Mouse (Mus musculus): ENCODE measurements at regions not wholly inside any gene's neighbourhood (a gene's known extent, or its start where the extent isn't known, plus 50 kb on each side); places are given as distances from the start of the nearest gene placed in this dataset.

GRCm38 (mm10) chr13:47368041-47368823, 245.8 kb downstream of the Rnf144b start:
- Histone ChIP-seq H3K36me3 (ENCODE audit: control insufficient read depth, insufficient read depth, low read length) (no peaks in the 10 kb centered on the region), H3K4me1 (replicated peaks; ENCODE audit: control insufficient read depth, insufficient read depth, low read length) (no peaks in the 10 kb centered on the region), H3K27ac (ENCODE audit: low read depth, low read length) (no peak overlapping the region), H3K9me3 (ENCODE audit: control insufficient read depth, low read length) (no peaks in the 10 kb centered on the region), H3K4me3 (ENCODE audit: low read depth, low read length) (no peak overlapping the region), H3K4me2 (no peak overlapping the region), H3K27me3 (replicated peaks; ENCODE audit: control insufficient read depth, insufficient read depth, low read length) (no peaks in the 10 kb centered on the region), H3K9ac (ENCODE audit: low read depth, low read length) (no peak overlapping the region)
- ATAC-seq (replicated peaks; ENCODE audit: low FRiP score): no peak
- DNase-seq (ENCODE audit: low spot score): no peak
- WGBS: 66% methylated on average over 13 of the region's 13 CpGs

DNA sequence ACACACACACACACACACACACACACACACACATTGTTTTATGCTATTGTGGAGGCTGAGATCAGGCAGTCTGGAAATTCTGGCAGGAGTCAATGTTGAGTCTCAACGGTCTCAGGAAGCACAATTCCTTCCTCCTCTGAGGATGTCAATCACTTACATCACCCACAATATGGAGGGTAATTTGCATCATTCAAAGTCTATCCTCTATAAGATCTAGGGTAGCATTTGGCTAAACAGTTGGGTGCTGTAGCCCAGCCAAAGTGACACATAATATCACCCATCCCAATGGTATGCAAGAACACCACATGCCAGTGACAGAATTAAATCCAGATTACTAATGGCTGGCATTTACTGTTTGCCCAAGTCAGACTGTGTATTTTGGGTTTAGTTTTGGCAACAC, 252.1 kb downstream of the Rnf144b start:
- Histone ChIP-seq H3K27me3 (replicated peaks; ENCODE audit: control insufficient read depth, insufficient read depth, low read length) (no peaks in the 10 kb centered on the region), H3K9me3 (ENCODE audit: control insufficient read depth, low read length) (no peaks in the 10 kb centered on the region), H3K4me2 (no peak overlapping the region), H3K9ac (ENCODE audit: low read depth, low read length) (no peak overlapping the region), H3K27ac (ENCODE audit: low read depth, low read length) (no peak overlapping the region), H3K4me3 (ENCODE audit: low read depth, low read length) (no peak overlapping the region), H3K4me1 (replicated peaks; ENCODE audit: control insufficient read depth, insufficient read depth, low read length) (no peaks in the 10 kb centered on the region), H3K36me3 (ENCODE audit: control insufficient read depth, insufficient read depth, low read length) (no peaks in the 10 kb centered on the region)
- DNase-seq (ENCODE audit: low spot score) (no peak), ATAC-seq (replicated peaks; ENCODE audit: low FRiP score) (no peak)
- WGBS: 61% methylated on average over 1 of the region's 1 CpGs

GRCm38 (mm10) chr13:47391023-47391422, 268.6 kb downstream of the Rnf144b start:
- no peak overlapping the region for H3K27ac ChIP-seq (ENCODE audit: low read depth, low read length)
- DNase-seq (ENCODE audit: low spot score) (no peak), ATAC-seq (replicated peaks; ENCODE audit: low FRiP score) (no peak)
- no peaks in the 10 kb centered on the region for H3K9me3 ChIP-seq (ENCODE audit: control insufficient read depth, low read length)
- H3K9ac ChIP-seq (ENCODE audit: low read depth, low read length): no peak overlapping the region
- WGBS: 56% methylated on average over 5 of the region's 5 CpGs
- H3K36me3 ChIP-seq (ENCODE audit: control insufficient read depth, insufficient read depth, low read length): no peaks in the 10 kb centered on the region
- no peak overlapping the region for H3K4me3 ChIP-seq (ENCODE audit: low read depth, low read length)
- H3K4me1 ChIP-seq (replicated peaks; ENCODE audit: control insufficient read depth, insufficient read depth, low read length): no peaks in the 10 kb centered on the region
- H3K27me3 ChIP-seq (replicated peaks; ENCODE audit: control insufficient read depth, insufficient read depth, low read length): no peaks in the 10 kb centered on the region
- no peak overlapping the region for H3K4me2 ChIP-seq

GRCm38 (mm10) chr13:47397726-47398350, 275.4 kb downstream of the Rnf144b start:
- H3K4me1 ChIP-seq (replicated peaks; ENCODE audit: control insufficient read depth, insufficient read depth, low read length): no peaks in the 10 kb centered on the region
- H3K4me3 ChIP-seq (ENCODE audit: low read depth, low read length): no peak overlapping the region
- no peak overlapping the region for H3K9ac ChIP-seq (ENCODE audit: low read depth, low read length)
- H3K4me2 ChIP-seq: no peak overlapping the region
- no peak for DNase-seq (ENCODE audit: low spot score)
- 84% methylated on average over 8 of the region's 8 CpGs for WGBS
- H3K9me3 ChIP-seq (ENCODE audit: control insufficient read depth, low read length): no peaks in the 10 kb centered on the region
- H3K36me3 ChIP-seq (ENCODE audit: control insufficient read depth, insufficient read depth, low read length): no peaks in the 10 kb centered on the region
- no peak for ATAC-seq (replicated peaks; ENCODE audit: low FRiP score)
- no peak overlapping the region for H3K27ac ChIP-seq (ENCODE audit: low read depth, low read length)
- no peaks in the 10 kb centered on the region for H3K27me3 ChIP-seq (replicated peaks; ENCODE audit: control insufficient read depth, insufficient read depth, low read length)

- Histone ChIP-seq H3K27ac (ENCODE audit: low read depth, low read length) (no peak overlapping the region), H3K9ac (ENCODE audit: low read depth, low read length) (no peak overlapping the region), H3K36me3 (ENCODE audit: control insufficient read depth, insufficient read depth, low read length) (no peaks in the 10 kb centered on the region), H3K4me2 (no peak overlapping the region), H3K27me3 (replicated peaks; ENCODE audit: control insufficient read depth, insufficient read depth, low read length) (no peaks in the 10 kb centered on the region), H3K4me3 (ENCODE audit: low read depth, low read length) (no peak overlapping the region), H3K9me3 (ENCODE audit: control insufficient read depth, low read length) (no peaks in the 10 kb centered on the region), H3K4me1 (replicated peaks; ENCODE audit: control insufficient read depth, insufficient read depth, low read length) (no peaks in the 10 kb centered on the region)
- DNase-seq (ENCODE audit: low spot score): no peak
- 80% methylated on average over 5 of the region's 5 CpGs for WGBS
- ATAC-seq (replicated peaks; ENCODE audit: low FRiP score): no peak
Observed at GRCm38 (mm10) chr13:47398976-47399375, 276.5 kb downstream of the Rnf144b start.

DNA sequence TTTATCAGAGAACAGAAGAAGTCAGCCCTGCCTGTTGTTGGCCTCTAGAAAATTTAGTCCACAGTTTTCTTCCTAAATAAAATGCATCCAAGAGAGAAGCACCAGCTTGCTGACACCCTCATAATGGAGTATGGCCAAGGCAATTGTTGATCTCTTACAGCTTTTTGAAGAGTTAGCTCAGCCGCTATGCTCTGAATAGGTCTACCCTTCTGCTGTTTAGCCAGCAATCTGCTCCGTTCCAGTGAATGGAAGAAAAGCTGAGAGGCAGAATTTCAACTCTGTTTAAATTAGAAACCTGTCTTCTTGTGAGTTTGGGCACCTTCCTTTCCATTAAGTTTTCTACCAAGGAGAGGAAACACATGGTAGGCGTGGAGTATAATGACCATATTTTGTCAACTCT, 290.8 kb downstream of the Rnf144b start:
- no peaks in the 10 kb centered on the region for H3K27me3 ChIP-seq (replicated peaks; ENCODE audit: control insufficient read depth, insufficient read depth, low read length)
- H3K27ac ChIP-seq (ENCODE audit: low read depth, low read length): no peak overlapping the region
- WGBS: 84% methylated on average over 3 of the region's 3 CpGs
- ATAC-seq (replicated peaks; ENCODE audit: low FRiP score) (no peak), DNase-seq (ENCODE audit: low spot score) (no peak)
- H3K9ac ChIP-seq (ENCODE audit: low read depth, low read length): no peak overlapping the region
- H3K9me3 ChIP-seq (ENCODE audit: control insufficient read depth, low read length): no peaks in the 10 kb centered on the region
- no peak overlapping the region for H3K4me2 ChIP-seq
- no peaks in the 10 kb centered on the region for H3K36me3 ChIP-seq (ENCODE audit: control insufficient read depth, insufficient read depth, low read length)
- no peaks in the 10 kb centered on the region for H3K4me1 ChIP-seq (replicated peaks; ENCODE audit: control insufficient read depth, insufficient read depth, low read length)
- no peak overlapping the region for H3K4me3 ChIP-seq (ENCODE audit: low read depth, low read length)

DNA sequence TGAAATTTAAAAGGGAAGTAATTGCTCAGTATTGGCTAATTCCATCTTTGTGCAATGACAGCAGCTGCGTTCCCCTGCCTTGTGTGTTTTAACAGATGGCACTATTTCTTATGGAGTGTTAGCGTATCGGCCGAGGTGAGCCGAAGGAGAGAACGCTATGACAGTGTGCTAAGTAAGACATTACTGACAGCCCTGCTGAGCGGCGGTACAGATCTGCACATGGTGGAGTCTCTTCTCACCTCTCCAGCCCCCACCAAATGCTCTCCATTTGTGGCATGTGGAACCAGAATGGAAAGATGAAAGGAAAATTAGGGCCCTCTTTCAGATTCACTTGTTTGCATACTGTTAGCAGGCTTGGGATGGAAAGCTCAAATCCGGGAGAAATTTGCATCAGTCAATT, 291.5 kb downstream of the Rnf144b start:
- Histone ChIP-seq H3K4me1 (replicated peaks; ENCODE audit: control insufficient read depth, insufficient read depth, low read length) (no peaks in the 10 kb centered on the region), H3K9me3 (ENCODE audit: control insufficient read depth, low read length) (no peaks in the 10 kb centered on the region), H3K9ac (ENCODE audit: low read depth, low read length) (no peak overlapping the region), H3K27me3 (replicated peaks; ENCODE audit: control insufficient read depth, insufficient read depth, low read length) (no peaks in the 10 kb centered on the region), H3K36me3 (ENCODE audit: control insufficient read depth, insufficient read depth, low read length) (no peaks in the 10 kb centered on the region), H3K27ac (ENCODE audit: low read depth, low read length) (no peak overlapping the region), H3K4me3 (ENCODE audit: low read depth, low read length) (no peak overlapping the region), H3K4me2 (no peak overlapping the region)
- ATAC-seq (replicated peaks; ENCODE audit: low FRiP score) (no peak), DNase-seq (ENCODE audit: low spot score) (no peak)
- WGBS: 86% methylated on average over 9 of the region's 9 CpGs

GRCm38 (mm10) chr13:47429856-47430365, 307.5 kb downstream of the Rnf144b start:
- Histone ChIP-seq H3K4me3 (ENCODE audit: low read depth, low read length) (no peak overlapping the region), H3K9ac (ENCODE audit: low read depth, low read length) (no peak overlapping the region)

GRCm38 (mm10) chr13:47430409-47430808, 308.0 kb downstream of the Rnf144b start:
- Histone ChIP-seq H3K27me3 (replicated peaks; ENCODE audit: control insufficient read depth, insufficient read depth, low read length) (no peaks in the 10 kb centered on the region), H3K9ac (ENCODE audit: low read depth, low read length) (no peak overlapping the region), H3K4me2 (no peak overlapping the region), H3K4me3 (ENCODE audit: low read depth, low read length) (no peak overlapping the region), H3K36me3 (ENCODE audit: control insufficient read depth, insufficient read depth, low read length) (no peaks in the 10 kb centered on the region), H3K9me3 (ENCODE audit: control insufficient read depth, low read length) (no peaks in the 10 kb centered on the region), H3K4me1 (replicated peaks; ENCODE audit: control insufficient read depth, insufficient read depth, low read length) (no peaks in the 10 kb centered on the region), H3K27ac (ENCODE audit: low read depth, low read length) (no peak overlapping the region)
- no peak for DNase-seq (ENCODE audit: low spot score)
- no peak for ATAC-seq (replicated peaks; ENCODE audit: low FRiP score)
- 80% methylated on average over 9 of the region's 9 CpGs for WGBS

More at GRCm38 (mm10) chr13:47429856-47430365, 307.5 kb downstream of the Rnf144b start:
- DNase-seq (ENCODE audit: low spot score): no peak
- Histone ChIP-seq H3K27me3 (replicated peaks; ENCODE audit: control insufficient read depth, insufficient read depth, low read length) (no peaks in the 10 kb centered on the region), H3K4me2 (no peak overlapping the region), H3K9me3 (ENCODE audit: control insufficient read depth, low read length) (no peaks in the 10 kb centered on the region), H3K4me1 (replicated peaks; ENCODE audit: control insufficient read depth, insufficient read depth, low read length) (no peaks in the 10 kb centered on the region), H3K27ac (ENCODE audit: low read depth, low read length) (no peak overlapping the region), H3K36me3 (ENCODE audit: control insufficient read depth, insufficient read depth, low read length) (no peaks in the 10 kb centered on the region)
- 56% methylated on average over 8 of the region's 8 CpGs for WGBS
- no peak for ATAC-seq (replicated peaks; ENCODE audit: low FRiP score)

All from liver, embryonic 11.5 days (tissue).